Mouse (Mus musculus) limb, embryonic 13.5 days (tissue): ENCODE data around the gene 1700029I15Rik. TPM values are rescaled to one million over a fixed set of nuclear protein-coding genes. Genes with fewer than 3 reads are reported as not detected.

Experiments
- ATAC-seq: fragments of 200-750 bp; cut with Nextera tagmentation; 2 replicates; pipeline ENCODE4 v1.8.0; 2017; ENCODE audit warnings: low read depth, moderate number of reproducible peaks, moderate TSS enrichment; ENCODE audit not compliant: low FRiP score
- H3K27ac ChIP-seq: fragments of 300-500 bp; sonication (generic); 2 replicates; pipeline ENCODE4 v1.5.1; 2015; ENCODE audit warnings: inconsistent platforms, mild to moderate bottlenecking, moderate library complexity
- H3K27me3 ChIP-seq: fragments of 300-500 bp; sonication (generic); 2 replicates; pipeline ENCODE4 v1.6.1; 2015; ENCODE audit warnings: mild to moderate bottlenecking, inconsistent platforms
- H3K36me3 ChIP-seq: fragments of 300-500 bp; sonication (generic); 2 replicates; pipeline ENCODE4 v1.6.1; 2015; ENCODE audit warnings: inconsistent platforms, mild to moderate bottlenecking, moderate library complexity
- H3K4me1 ChIP-seq: fragments of 300-500 bp; sonication (generic); 2 replicates; pipeline ENCODE4 v1.6.1; 2015; ENCODE audit warnings: inconsistent platforms
- H3K4me2 ChIP-seq: fragments of 300-500 bp; sonication (generic); replicated peaks from 2 replicates; pipeline ENCODE4 v1.6.1; 2015; ENCODE audit warnings: inconsistent platforms, mild to moderate bottlenecking, moderate library complexity
- H3K4me3 ChIP-seq: fragments of 300-500 bp; sonication (generic); 2 replicates; pipeline ENCODE4 v1.5.1; 2015; ENCODE audit warnings: moderate library complexity, mild to moderate bottlenecking, inconsistent platforms
- H3K9ac ChIP-seq: fragments of 300-500 bp; sonication (generic); 2 replicates; pipeline ENCODE4 v1.6.1; 2015; ENCODE audit warnings: mild to moderate bottlenecking, inconsistent platforms
- H3K9me3 ChIP-seq: fragments of 300-500 bp; sonication (generic); 2 replicates; pipeline ENCODE4 v1.6.1; 2016; ENCODE audit warnings: inconsistent platforms
- WGBS: fragments of 180-500 bp; shearing (Covaris S2); methylation state at CpG from one replicate; pipeline ENCODE4 v1.1.7; 2015; 5-methylcytosine and 5-hydroxymethylcytosine counted together
- microRNA-seq: library from miRNA; unstranded; fragments of <30 nt; microRNA quantifications from one replicate; pipeline ENCODE4, GENCODE M21; 2016
- polyA plus RNA-seq: library from polyadenylated mRNA; unstranded; fragments of >200 nt; fragmentation: Nextera tagmentation; extraction: Ambion mirVana; gene quantifications from 2 replicates; pipeline ENCODE4 v1.2.1, GENCODE M21; 2015

The 1700029I15Rik gene
- polyA plus RNA-seq, 1 experiment from 2014 or later = 4.8 TPM

GRCm38 (mm10) chr2:92435023-92435422 lies 52.7 kb downstream of the 1700029I15Rik start:
- no peaks in the 10 kb centered on the region for H3K9me3 ChIP-seq
- WGBS = 52% methylated on average over 6 of the region's 6 CpGs
- no peak for ATAC-seq
- H3K27me3 ChIP-seq = peaks cover 7% of the 10 kb centered on the region; the same call in 1 of the 2 replicates
- H3K9ac ChIP-seq = no peak overlapping the region
- H3K4me2 ChIP-seq = peak overlapping the region; percentile 83
- no peak overlapping the region for H3K27ac ChIP-seq
- peaks cover 39% of the 10 kb centered on the region for H3K4me1 ChIP-seq
- H3K36me3 ChIP-seq = no peaks in the 10 kb centered on the region
- no peak overlapping the region for H3K4me3 ChIP-seq

Small RNA genes lying within 50 kb of the gene (microRNA-seq; reads per million reads assigned to microRNA genes)
- not detected for gene Mir7000

Other genes starting within 250 kb of the 1700029I15Rik start
- 18.6 and 20.6 TPM in 2 replicates for gene Pex16, start 7.9 kb upstream of the 1700029I15Rik start, polyA plus RNA-seq
- gene Large2, start 7.7 kb upstream of the 1700029I15Rik start, polyA plus RNA-seq = 11.9 and 13.3 TPM in 2 replicates
- gene Mapk8ip1, start 18.7 kb downstream of the 1700029I15Rik start, polyA plus RNA-seq = 27.6 and 28.9 TPM in 2 replicates
- gene Cry2, start 51.5 kb downstream of the 1700029I15Rik start, polyA plus RNA-seq = 31.0 and 34.9 TPM in 2 replicates
- 10.6 and 11.7 TPM in 2 replicates for gene Slc35c1, start 78.0 kb downstream of the 1700029I15Rik start, polyA plus RNA-seq
- 5.8 and 6.4 TPM in 2 replicates for gene Chst1, start 217.2 kb downstream of the 1700029I15Rik start, polyA plus RNA-seq